Mouse (Mus musculus) megakaryocyte, adult 5-6 weeks (primary cell): ENCODE results near the gene Vstm2b. TPM values are rescaled to one million over a fixed set of nuclear protein-coding genes. Genes with fewer than 3 reads are reported as not detected.

Experiments
- total RNA-seq, 2 experiments: library from RNA; stranded (forward) in 1 of 2; stranded (reverse) in 1 of 2; fragments of 153-499, 151-499 nt in 1 of 2; fragments of 221-1000, 200-1000 nt in 1 of 2; gene quantifications; 2 replicates each; pipeline versions ENCODE4 v1.2.3 to v1.2.4; 2015 to 2017

Gene Vstm2b
- total RNA-seq, 2 experiments from 2014 or later: not detected

Other genes with a start within 250 kb of the Vstm2b start
- gene 4930433I11Rik, start 89.2 kb downstream of the Vstm2b start, total RNA-seq (2015): not detected in 2 replicates
- not detected in 2 replicates for gene 4930433I11Rik, start 89.2 kb downstream of the Vstm2b start, total RNA-seq (2017)
- gene Gm4884, start 134.4 kb downstream of the Vstm2b start, total RNA-seq (2015): not detected in 2 replicates
- gene Gm4884, start 134.4 kb downstream of the Vstm2b start, total RNA-seq (2017): not detected in 2 replicates